Mouse (Mus musculus): Measurements from ENCODE around the gene Tas2r134. TPM values are rescaled to one million over a fixed set of nuclear protein-coding genes. Genes with fewer than 3 reads are reported as not detected.

Tas2r134 gene
- not detected in 2 replicates for polyA plus RNA-seq (2015; fragmentation: Nextera tagmentation; extraction: Ambion mirVana)

DNA sequence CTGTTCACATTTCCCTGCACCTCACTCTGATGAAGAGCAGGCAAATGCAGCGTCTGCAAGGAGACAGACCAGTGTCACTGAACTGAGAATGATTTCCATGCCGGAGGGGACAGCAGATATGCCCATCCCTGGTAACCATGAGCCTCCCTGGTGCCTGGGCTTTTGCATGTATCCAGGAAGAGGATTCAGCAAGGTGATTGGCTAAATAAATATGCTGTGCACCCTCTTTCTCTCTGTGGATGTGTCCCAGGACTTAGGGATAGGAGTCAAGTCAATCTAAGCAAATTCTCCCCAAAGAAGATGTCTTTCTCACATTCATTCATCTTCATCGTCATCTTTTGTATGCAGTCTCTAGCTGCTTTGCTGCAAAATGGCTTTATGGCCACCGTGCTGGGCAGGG is at the start of gene Tas2r134:
Gene Tas2r134, plus strand, starts transcription at position 301 of the 400 bp plus-strand sequence.

Measured in adrenal gland, postnatal 0 days (tissue).